Mouse (Mus musculus) adrenal gland, adult 2 months (tissue): ENCODE results near the gene Thsd4. TPM values are rescaled to one million over a fixed set of nuclear protein-coding genes. Genes with fewer than 3 reads are reported as not detected.

Experiments
- DNase-seq: peaks from one replicate; pipeline ENCODE4 v3.0.0; 2021
- long read RNA-seq: library from polyadenylated mRNA; stranded (forward); transcript quantifications from one replicate; pipeline ENCODE4 v2.0.0, GENCODE M21; 2021
- polyA plus RNA-seq: library from polyadenylated mRNA; depleted of rRNA; stranded (reverse); fragments of >200 nt; gene quantifications from 2 replicates; pipeline ENCODE4 v1.2.3, GENCODE M21; 2012; rRNA removed
- total RNA-seq, 2 experiments: library from RNA; stranded (reverse); gene quantifications; 2 replicates each; pipeline ENCODE4 v1.2.3; 2021

The Thsd4 gene
- total RNA-seq (1 to 10 TPM; 3.7 to 5.0 TPM), polyA plus RNA-seq (2.4 TPM in 2 replicates)
- long read RNA-seq, partial matches to known transcripts = 1 of 2 reads
- long read RNA-seq, other reads (novel, unspliced or antisense) = 1 of 2 reads

- DNase-seq = peak; percentile 70
Measured at GRCm38 (mm10) chr9:60521806-60522264, at the start of gene Thsd4. Gene Thsd4 (minus strand): TSS chr9:60522046.

GRCm38 (mm10) chr9:60571041-60571440, 49.2 kb upstream of the Thsd4 start:
- no peak for DNase-seq

DNA sequence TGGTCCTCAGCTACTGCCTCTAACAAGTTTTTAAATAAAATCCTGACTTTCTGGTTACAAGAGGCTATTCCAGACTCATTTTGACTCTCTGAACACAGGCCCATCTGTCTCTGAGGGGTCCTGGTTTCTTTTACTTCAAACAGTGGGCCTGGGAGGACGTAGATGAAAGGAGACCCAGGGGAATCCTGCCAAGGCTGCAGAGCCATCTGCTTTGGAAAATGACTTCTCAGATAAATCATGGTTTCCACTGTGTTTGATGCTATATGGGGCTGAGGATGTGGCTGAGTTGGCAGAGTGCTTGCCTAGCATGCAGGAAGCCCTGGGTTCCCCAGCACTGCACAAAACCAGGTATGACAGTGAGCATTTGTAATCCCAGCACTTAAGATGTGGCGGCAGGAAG, 47.5 kb upstream of the Thsd4 start:
- DNase-seq = no peak

DNA sequence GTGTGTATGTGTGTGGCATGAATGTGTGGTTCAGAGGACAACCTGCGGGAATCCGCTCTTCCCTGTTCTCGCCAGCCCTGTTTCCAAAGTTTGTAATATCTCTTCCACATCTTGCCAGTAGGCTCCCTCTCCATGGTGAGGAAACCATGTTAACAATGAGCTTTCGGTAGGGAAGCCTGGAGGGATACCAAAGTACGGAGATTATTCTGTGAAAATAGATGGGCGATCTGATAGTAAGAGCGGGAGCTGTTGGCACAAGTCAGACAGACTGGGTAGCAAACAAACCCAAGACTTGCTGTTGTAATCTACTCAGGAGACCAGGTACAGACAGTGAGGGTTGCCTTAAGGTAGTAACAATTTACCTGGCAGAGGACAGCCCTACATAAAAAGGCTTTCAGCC, 42.0 kb upstream of the Thsd4 start:
- no peak for DNase-seq

GRCm38 (mm10) chr9:60562443-60563371, 40.9 kb upstream of the Thsd4 start:
- DNase-seq = peak; percentile 9

- DNase-seq = no peak
Measured at GRCm38 (mm10) chr9:60561641-60562289, 39.9 kb upstream of the Thsd4 start.

DNA sequence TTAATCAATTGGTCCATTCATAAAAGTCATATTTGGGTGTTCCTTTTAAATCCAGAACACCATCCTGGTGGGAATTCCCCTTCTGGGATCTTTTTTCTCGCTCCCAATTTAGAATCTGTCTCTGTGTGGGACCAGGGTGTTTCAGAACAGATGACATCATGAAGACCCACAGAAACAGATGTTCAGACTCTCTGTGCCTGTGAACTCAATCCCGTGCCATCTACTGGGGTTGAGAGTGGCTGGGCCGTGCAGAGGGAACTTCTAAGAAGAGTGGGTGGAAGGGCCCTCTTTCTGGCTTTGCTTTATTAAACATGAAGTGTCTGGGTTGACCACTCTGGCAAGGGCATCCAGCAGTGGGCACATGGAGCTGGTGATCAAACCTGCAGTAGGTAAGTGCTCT, 36.7 kb upstream of the Thsd4 start:
- no peak for DNase-seq

DNA sequence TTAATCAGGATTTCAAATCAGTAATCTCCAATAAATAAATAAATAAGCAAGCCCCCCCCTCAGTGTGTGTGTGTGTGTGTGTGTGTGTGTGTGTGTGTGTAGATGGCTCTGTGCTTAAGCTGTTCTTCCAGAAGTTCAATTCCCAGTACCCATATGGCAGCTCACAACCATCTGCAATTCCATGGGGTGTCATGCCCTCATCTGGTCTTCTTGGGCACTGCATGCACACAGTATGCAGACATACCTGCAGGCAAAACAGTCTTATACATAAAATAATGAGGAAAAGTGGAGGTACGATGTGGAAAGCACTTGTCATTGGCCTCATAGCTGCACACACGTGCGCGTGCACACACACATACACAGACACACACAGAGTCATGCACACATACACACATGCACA, 29.4 kb upstream of the Thsd4 start:
- no peak for DNase-seq

GRCm38 (mm10) chr9:60548182-60548581, 26.3 kb upstream of the Thsd4 start:
- DNase-seq = peak; percentile 47

GRCm38 (mm10) chr9:60546169-60546568, 24.3 kb upstream of the Thsd4 start:
- no peak for DNase-seq

DNA sequence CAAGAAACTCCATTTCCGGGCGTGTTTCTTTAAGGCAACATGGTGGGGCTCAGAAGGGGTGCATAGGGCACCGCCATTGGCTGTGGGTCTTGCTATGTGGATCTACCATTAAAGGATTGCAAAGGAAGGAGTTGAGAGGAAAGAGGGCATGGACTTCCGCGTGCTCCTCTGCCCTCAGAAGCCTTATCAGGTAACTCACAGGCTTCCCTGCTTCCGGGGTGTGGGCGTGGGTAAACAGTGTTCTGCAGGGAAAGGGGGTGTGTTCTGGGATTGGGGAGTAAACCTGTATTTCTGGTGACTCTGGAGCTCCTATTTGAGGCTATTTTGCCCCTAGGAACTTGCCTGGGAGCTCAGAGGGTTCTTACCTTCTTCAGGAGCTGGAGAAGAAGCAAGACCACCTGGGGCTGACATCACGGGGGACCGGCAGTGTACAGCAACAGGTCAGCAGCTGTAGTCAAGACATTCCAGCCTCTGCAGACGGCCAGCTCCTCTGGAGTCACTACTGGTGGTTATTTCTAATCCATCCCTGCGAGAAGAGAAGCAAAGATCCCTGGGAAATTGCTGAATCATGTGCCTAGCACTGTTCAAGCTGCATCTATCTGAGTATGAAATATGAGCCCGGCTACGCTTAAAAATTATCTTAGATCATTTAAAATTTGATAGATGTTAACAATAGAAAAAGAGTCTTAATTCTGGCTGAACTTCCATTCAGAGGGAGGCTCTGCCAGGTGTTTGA, 23.7 kb upstream of the Thsd4 start:
- no peak for DNase-seq

DNA sequence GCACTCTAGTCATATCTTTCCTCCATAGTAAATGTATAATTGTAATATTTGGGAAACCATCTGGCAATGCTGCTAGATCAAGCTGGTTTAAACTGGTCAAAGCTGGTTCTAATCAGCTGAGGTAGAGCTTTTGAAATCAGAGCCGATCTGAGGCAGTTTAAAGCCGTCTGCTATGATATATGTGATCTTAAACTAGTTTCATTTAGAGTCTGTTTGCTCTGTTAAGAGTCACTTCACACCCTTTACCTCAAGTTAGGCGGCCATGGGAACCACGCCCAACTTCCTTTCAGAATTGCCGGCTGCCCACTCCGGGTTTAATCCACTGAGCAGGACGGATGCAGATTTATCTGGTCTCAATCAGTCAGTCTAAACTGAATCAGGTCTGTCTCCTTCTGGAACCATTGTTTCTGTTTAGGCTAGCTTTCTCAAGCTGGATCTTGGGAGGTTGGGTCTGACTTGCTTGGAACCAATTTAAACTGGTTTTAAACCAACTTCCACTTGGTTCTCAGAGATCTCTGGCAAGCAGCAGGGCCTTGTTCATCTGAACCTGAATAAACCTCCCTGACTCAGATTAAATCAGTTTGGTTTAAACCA, 21.7 kb upstream of the Thsd4 start:
- DNase-seq = no peak

- DNase-seq = no peak
Measured at GRCm38 (mm10) chr9:60530310-60530709, 8.5 kb upstream of the Thsd4 start.

- DNase-seq = no peak
Measured at GRCm38 (mm10) chr9:60529348-60530243, 7.8 kb upstream of the Thsd4 start.

DNA sequence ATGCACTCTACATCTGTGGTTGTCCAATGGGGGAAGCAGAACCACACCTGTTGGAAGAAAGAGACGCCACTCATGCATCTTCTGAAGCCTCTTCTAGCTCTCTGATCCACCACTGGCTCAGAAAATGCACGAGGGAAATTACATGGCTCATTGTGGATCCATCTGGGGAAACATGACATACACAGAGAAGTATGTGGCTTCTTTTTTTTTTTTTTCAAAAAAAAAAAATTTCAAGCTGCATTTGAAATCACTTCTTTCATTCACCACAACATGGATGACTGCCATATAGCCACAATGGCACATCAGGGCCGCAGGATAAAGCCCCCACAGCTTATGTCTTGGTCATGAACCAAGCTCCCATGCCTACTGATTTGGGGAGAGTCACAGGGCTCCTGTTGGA, 6.4 kb upstream of the Thsd4 start:
- no peak for DNase-seq

GRCm38 (mm10) chr9:60527836-60528235, 6.0 kb upstream of the Thsd4 start:
- no peak for DNase-seq

- no peak for DNase-seq
Measured at GRCm38 (mm10) chr9:60527051-60527450, 5.2 kb upstream of the Thsd4 start.

DNA sequence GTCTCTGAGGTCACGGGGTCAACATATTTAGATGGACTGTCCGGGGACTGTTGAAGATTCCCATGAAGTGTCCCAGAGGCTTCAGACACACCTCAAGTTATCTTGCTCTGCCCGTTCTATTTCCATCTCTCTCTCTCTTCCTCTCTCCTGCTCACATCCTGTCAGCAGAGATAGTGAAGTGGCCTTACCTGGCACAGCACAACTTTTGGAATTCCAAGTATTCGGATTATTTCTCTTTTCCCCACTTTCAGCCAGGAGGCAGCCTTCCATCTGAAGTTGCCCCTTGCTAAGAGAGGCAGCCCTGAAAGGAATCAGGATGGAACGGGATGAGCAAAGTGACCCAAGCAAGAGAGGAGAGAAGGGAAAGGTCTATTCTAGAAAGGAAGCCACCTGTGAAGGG, 4.3 kb upstream of the Thsd4 start:
- DNase-seq = no peak

DNA sequence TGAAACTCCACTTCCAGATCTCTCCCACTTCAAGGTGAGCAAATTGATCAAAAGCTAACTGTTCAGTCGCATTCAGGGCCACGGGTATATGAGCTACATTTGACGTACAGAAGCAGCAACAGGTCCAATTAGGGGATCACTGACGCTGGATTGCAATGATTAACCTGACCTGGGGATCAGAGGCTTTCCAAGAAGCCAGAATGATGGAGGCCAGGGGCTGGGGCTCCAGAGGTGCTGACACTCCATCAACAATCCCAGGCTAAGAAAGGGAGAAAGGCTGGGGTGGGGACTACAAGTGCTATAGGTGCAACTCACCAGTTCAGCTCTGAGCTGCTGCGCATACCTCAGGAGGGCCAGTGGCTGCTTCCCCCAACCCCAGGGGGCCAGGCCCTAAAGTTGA, 703 bp downstream of the Thsd4 start:
- no peak for DNase-seq

DNA sequence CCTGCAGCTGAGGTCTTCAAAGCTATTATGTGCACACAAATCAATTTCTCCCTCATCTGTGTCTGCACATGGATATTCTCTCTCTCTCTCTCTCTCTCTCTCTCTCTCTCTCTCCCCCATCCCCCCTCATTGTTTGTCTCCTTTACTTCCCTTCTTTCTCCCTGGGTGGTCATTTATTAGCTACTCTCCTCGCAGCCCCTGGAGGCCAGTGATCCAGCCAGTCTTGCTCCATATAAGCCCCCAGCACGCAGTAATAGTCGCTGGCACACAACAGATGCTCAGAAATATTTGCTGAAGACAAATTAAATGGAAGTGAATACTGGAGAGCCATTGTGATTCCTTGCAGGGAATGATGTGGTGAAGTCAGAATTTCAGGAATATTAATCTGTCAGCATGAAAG, 2.2 kb downstream of the Thsd4 start:
- DNase-seq = no peak

- peak; percentile 82 for DNase-seq
Measured at GRCm38 (mm10) chr9:60518216-60518615, 3.6 kb downstream of the Thsd4 start.
